Mouse (Mus musculus) stomach, postnatal 0 days (tissue): Measurements from ENCODE around the gene Ccdc188. TPM values are rescaled to one million over a fixed set of nuclear protein-coding genes. Genes with fewer than 3 reads are reported as not detected.

Experiments
- ATAC-seq: fragments of 200-750 bp; cut with Nextera tagmentation; 2 replicates; pipeline ENCODE4 v1.8.0; 2017; ENCODE audit not compliant: low FRiP score, low TSS enrichment
- DNase-seq: peaks from one replicate; pipeline ENCODE4 v3.0.0-alpha.2; 2016; ENCODE audit warnings: low spot score
- H3K27ac ChIP-seq: fragments of 300-500 bp; sonication (generic); replicated peaks from 2 replicates; pipeline ENCODE4 v1.5.1; 2014; ENCODE audit warnings: mild to moderate bottlenecking, control low read depth
- H3K27me3 ChIP-seq: fragments of 300-500 bp; sonication (generic); 2 replicates; pipeline ENCODE4 v1.6.1; 2014; ENCODE audit warnings: low read length; ENCODE audit not compliant: control insufficient read depth, insufficient read depth
- H3K36me3 ChIP-seq: fragments of 300-500 bp; sonication (generic); 2 replicates; pipeline ENCODE4 v1.6.1; 2014; ENCODE audit warnings: low read length, mixed read lengths; ENCODE audit not compliant: control insufficient read depth, insufficient read depth
- H3K4me1 ChIP-seq: fragments of 300-500 bp; sonication (generic); replicated peaks from 2 replicates; pipeline ENCODE4 v1.6.1; 2014; ENCODE audit warnings: antibody characterized with exemption; ENCODE audit not compliant: control insufficient read depth, insufficient read depth
- H3K4me2 ChIP-seq: fragments of 300-500 bp; sonication (generic); replicated peaks from 2 replicates; pipeline ENCODE4 v1.6.1; 2014; ENCODE audit warnings: low read depth, mild to moderate bottlenecking, control low read depth, moderate library complexity
- H3K4me3 ChIP-seq: fragments of 300-500 bp; sonication (generic); 2 replicates; pipeline ENCODE4 v1.5.1; 2014; ENCODE audit warnings: low read depth, low read length, control low read depth
- H3K9ac ChIP-seq: fragments of 300-500 bp; sonication (generic); 2 replicates; pipeline ENCODE4 v1.6.1; 2014; ENCODE audit warnings: mild to moderate bottlenecking, low read length, control low read depth, mixed read lengths
- H3K9me3 ChIP-seq: fragments of 300-500 bp; sonication (generic); 2 replicates; pipeline ENCODE4 v1.6.1; 2016; ENCODE audit warnings: low read length; ENCODE audit not compliant: control insufficient read depth
- CTCF ChIP-seq: IDR thresholded peaks from 2 replicates; pipeline ENCODE4 v1.5.1; 2016; ENCODE audit warnings: antibody characterized with exemption, low read depth, mild to moderate bottlenecking, moderate library complexity
- EP300 ChIP-seq: optimal IDR thresholded peaks from 2 replicates; pipeline ENCODE3; 2016; ENCODE audit warnings: antibody characterized with exemption
- WGBS: fragments of 180-500 bp; shearing (Covaris S2); extraction: QIAGEN DNeasy Blood & Tissue Kit; methylation state at CpG from one replicate; pipeline ENCODE4 v1.1.7; 2014; 5-methylcytosine and 5-hydroxymethylcytosine counted together
- polyA plus RNA-seq: library from polyadenylated mRNA; unstranded; fragments of >200 nt; fragmentation: Nextera tagmentation; extraction: Ambion mirVana; gene quantifications from 2 replicates; pipeline ENCODE4 v1.2.1, GENCODE M21; 2015

The Ccdc188 gene
- polyA plus RNA-seq, 1 experiment from 2014 or later, result not detected

GRCm38 (mm10) chr16:18233919-18234670 lies 16.4 kb downstream of the Ccdc188 start:
- Histone ChIP-seq H3K36me3 (0 out of 2 replicates have a peak, but pooled peaks cover under 1% of the 10 kb centered on the region), H3K9ac (peak overlapping the region; percentile 82), H3K9me3 (no peaks in the 10 kb centered on the region), H3K4me1 (0 out of 2 replicates have a peak, but pooled peaks cover 4% of the 10 kb centered on the region), H3K27ac (peak overlapping the region; percentile 86), H3K4me2 (peak overlapping the region; percentile 81), H3K27me3 (no peaks in the 10 kb centered on the region), H3K4me3 (peak overlapping the region; percentile 70)
- 8% methylated on average over 13 of the region's 13 CpGs for WGBS
- TF ChIP-seq CTCF (no peak), EP300 (no peak)
- ATAC-seq (0 out of 2 replicates have a peak, but pooled peaks have one; percentile 24), DNase-seq (peak; percentile 38)

DNA sequence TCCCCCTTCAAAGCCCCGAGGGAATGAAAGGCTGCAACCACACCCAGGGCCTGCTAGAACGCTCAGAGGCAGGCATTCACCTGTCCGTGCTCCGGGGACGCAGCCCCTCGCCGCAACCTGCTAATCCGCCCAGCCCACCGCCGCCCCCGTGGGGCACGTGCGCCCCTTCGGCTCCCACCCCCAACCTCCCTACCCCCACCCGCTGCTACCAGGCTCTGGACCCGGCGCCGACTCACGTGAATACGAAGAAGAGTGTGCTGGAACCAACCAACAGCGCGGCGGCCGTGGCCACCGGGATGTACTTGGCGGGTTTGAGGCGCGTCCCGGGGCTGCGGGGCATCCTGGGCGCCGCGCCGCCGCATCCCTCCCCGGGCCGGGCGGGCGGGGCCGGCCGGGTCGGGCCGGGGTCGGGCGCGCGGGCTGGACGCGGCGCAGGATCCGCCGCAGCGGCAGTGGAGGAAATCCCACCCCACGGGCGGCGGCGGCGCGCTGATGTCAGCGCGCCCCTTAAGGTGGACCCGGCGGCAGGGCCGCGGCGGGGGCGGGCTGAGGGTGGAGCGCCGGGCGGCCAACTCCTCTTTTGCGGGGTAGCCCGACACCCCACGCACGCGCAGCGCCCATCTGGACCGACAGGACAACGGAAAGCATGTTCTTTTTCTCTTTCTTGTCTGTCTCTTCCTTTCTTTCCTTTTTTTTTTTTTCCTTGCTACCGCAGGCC lies 17.2 kb downstream of the Ccdc188 start, which contains the start of gene Zdhhc8:
Gene Zdhhc8, minus strand, starts transcription at position 466 of the 718 bp plus-strand sequence.
- TF ChIP-seq EP300 (no peak), CTCF (no peak)
- Histone ChIP-seq H3K9me3 (no peaks in the 10 kb centered on the region), H3K36me3 (0 out of 2 replicates have a peak, but pooled peaks cover 5% of the 10 kb centered on the region), H3K27me3 (no peaks in the 10 kb centered on the region), H3K27ac (peak within 1 kb of the TSS; percentile 86), H3K9ac (peak within 1 kb of the TSS; percentile 82), H3K4me2 (peak within 1 kb of the TSS; percentile 81), H3K4me3 (peak within 1 kb of the TSS; percentile 70), H3K4me1 (0 out of 2 replicates have a peak, but pooled peaks cover 4% of the 10 kb centered on the region)
- DNase-seq, result peak; percentile 75
- WGBS, result under 1% methylated on average over 62 of the region's 79 CpGs
- peak; percentile 72 for ATAC-seq

DNA sequence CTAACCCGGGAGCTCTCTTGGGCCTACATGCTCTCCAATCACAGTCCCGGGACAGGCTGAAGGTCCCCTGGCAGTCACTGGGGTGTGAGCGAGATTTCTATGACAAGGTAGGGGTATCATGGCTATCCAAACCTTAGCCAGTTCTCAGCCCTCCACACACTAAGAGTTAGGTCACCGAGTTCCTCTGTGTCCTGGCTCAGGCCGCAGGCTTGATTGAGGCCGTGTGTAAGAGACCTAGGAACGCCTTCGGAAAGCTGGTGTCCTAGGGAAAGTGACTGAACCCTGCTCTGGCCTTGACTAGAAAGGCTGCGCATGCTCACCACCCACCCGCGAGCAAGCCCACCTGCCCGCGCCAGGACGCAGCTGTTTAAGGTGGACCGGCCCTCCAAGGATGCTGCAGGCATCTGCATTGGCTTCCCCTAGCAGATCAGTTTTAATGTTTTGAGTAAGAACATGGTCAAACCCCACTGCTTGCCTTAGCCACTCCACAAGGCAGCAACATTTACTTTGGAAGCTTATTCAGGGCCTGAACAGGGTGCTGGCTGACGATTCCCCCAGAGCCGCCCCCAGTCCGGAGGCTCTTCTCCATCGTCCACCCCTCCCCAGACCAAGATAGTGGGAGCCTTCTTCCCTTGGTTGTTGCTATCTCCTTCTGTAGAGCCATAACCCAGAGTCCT lies 17.8 kb downstream of the Ccdc188 start:
- Histone ChIP-seq H3K36me3 (peaks cover 8% of the 10 kb centered on the region; the same call in 1 of the 2 replicates), H3K4me3 (peak overlapping the region; percentile 70), H3K9ac (peak overlapping the region; percentile 82), H3K27ac (peak overlapping the region; percentile 86), H3K27me3 (no peaks in the 10 kb centered on the region), H3K4me1 (0 out of 2 replicates have a peak, but pooled peaks cover 4% of the 10 kb centered on the region), H3K4me2 (peak overlapping the region; percentile 81), H3K9me3 (no peaks in the 10 kb centered on the region)
- ATAC-seq (peak; percentile 66), DNase-seq (peak; percentile 57)
- TF ChIP-seq EP300, result no peak
- no peak for TF ChIP-seq CTCF
- 1% methylated on average over 19 of the region's 19 CpGs for WGBS

DNA sequence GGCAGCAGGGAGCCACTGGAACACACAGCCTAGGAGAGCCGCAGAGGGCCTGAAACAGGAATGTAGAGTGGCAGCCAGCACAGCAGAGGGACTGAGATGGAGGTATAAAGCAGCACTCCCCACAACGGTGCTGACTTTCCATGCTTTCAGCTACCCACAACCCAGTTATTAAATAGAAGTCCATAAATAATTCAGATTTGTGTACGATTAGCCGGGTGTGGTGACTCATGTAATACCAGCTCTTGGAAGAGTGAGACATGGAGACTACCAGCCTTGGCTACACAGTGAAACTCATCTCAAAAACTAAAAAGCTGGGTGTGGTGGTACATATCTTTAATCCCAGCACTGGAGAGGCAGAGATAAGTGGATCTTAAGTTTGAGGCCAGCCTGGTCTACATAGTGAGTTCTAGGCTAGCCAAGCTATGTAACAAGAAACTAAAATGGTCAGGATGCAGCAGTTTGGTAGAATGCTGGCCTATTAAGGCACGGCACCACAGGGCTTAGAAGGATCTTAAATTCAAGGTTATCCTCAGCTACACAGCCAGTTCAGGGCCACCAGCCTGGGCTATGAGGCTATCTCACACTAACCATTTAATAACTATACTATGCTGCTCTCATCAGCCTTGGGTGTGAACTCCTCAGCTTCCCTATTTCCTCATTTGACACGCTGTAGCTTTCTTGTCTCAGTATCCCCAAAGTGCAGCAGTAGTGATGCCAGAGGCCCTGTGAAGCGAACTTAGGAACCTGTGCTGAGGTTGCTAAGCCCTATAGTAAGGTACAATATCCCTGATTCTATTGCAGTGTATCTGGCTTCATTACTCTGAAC lies 19.2 kb downstream of the Ccdc188 start:
- 58% methylated on average over 7 of the region's 7 CpGs for WGBS
- peak overlapping the region; percentile 40 for H3K27ac ChIP-seq
- no peak for ATAC-seq

DNA sequence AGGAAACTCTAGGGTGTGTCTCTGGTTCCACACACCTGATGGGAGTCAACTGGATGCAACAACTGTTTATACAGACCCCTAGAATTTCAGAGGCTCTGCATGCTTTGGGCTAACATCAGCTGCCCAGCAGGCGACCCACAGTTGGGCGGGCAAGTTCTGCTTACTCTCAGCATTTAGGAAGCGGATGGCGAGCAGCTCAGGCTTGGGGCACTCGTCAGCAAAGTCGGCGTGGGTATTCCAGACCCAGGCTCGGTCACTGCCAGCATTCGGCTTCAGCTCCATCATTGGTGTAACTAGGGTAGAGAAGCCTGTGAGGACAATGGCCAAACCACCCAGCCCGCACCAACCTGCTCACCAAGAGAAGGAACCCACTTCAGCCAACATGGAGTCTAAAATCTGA lies 23.9 kb downstream of the Ccdc188 start:
- TF ChIP-seq EP300 (no peak), CTCF (no peak)
- Histone ChIP-seq H3K27ac (no peak overlapping the region), H3K36me3 (peaks cover 19% of the 10 kb centered on the region; the same call in 1 of the 2 replicates)

More for the DNA sequence above, 19.2 kb downstream of the Ccdc188 start:
- H3K4me2 ChIP-seq, result no peak overlapping the region
- no peak for DNase-seq
- H3K27me3 ChIP-seq, result no peaks in the 10 kb centered on the region
- no peak for TF ChIP-seq CTCF
- no peak for TF ChIP-seq EP300
- no peak overlapping the region for H3K4me3 ChIP-seq
- 0 out of 2 replicates have a peak, but pooled peaks cover 4% of the 10 kb centered on the region for H3K4me1 ChIP-seq
- peaks cover 11% of the 10 kb centered on the region; the same call in 1 of the 2 replicates for H3K36me3 ChIP-seq
- no peaks in the 10 kb centered on the region for H3K9me3 ChIP-seq
- H3K9ac ChIP-seq, result no peak overlapping the region; the same call in 1 of the 2 replicates

More for the DNA sequence above, 23.9 kb downstream of the Ccdc188 start:
- Histone ChIP-seq H3K4me2 (no peak overlapping the region), H3K9ac (no peak overlapping the region), H3K9me3 (no peaks in the 10 kb centered on the region), H3K4me3 (no peak overlapping the region), H3K4me1 (no peaks in the 10 kb centered on the region), H3K27me3 (no peaks in the 10 kb centered on the region)
- ATAC-seq (no peak), DNase-seq (no peak)
- WGBS, result 93% methylated on average over 10 of the region's 10 CpGs
